Mouse (Mus musculus) ovary, postnatal 14 days (tissue): ENCODE data around the gene Cd28.

Source experiments
- DNase-seq: peaks from one replicate; pipeline ENCODE4 v3.0.0; 2022; ENCODE audit warnings: low spot score

The Cd28 gene

GRCm38 (mm10) chr1:60716567-60716966 is at the start of gene Cd28:
TSS of gene Cd28 (plus strand) at chr1:60716800.
- no peak for DNase-seq

GRCm38 (mm10) chr1:60667873-60668616 is 48.6 kb upstream of the Cd28 start:
- no peak for DNase-seq

GRCm38 (mm10) chr1:60669048-60669447 is 47.6 kb upstream of the Cd28 start:
- DNase-seq, result no peak

- no peak for DNase-seq
Observed at GRCm38 (mm10) chr1:60669664-60670063, 46.9 kb upstream of the Cd28 start.

- DNase-seq, result no peak
Observed at GRCm38 (mm10) chr1:60670172-60670571, 46.4 kb upstream of the Cd28 start.

- DNase-seq, result no peak
Observed at GRCm38 (mm10) chr1:60683766-60684165, 32.8 kb upstream of the Cd28 start.

- no peak for DNase-seq
Observed at GRCm38 (mm10) chr1:60696115-60696895, 20.3 kb upstream of the Cd28 start.

GRCm38 (mm10) chr1:60702641-60703040 is 14.0 kb upstream of the Cd28 start:
- no peak for DNase-seq

GRCm38 (mm10) chr1:60713238-60713637 is 3.4 kb upstream of the Cd28 start:
- DNase-seq, result no peak

GRCm38 (mm10) chr1:60715651-60716196 is 876 bp upstream of the Cd28 start:
- peak; percentile 7 for DNase-seq

GRCm38 (mm10) chr1:60718580-60718979 is 2.0 kb downstream of the Cd28 start:
- DNase-seq, result no peak

- no peak for DNase-seq
Observed at GRCm38 (mm10) chr1:60723555-60723954, 7.0 kb downstream of the Cd28 start.

- DNase-seq, result no peak
Observed at GRCm38 (mm10) chr1:60731940-60732339, 15.3 kb downstream of the Cd28 start.

- DNase-seq, result no peak
Observed at GRCm38 (mm10) chr1:60735072-60735907, 18.7 kb downstream of the Cd28 start.

- no peak for DNase-seq
Observed at GRCm38 (mm10) chr1:60735908-60736280, 19.3 kb downstream of the Cd28 start.

GRCm38 (mm10) chr1:60744266-60744665 is 27.7 kb downstream of the Cd28 start:
- no peak for DNase-seq

GRCm38 (mm10) chr1:60745664-60746063 is 29.1 kb downstream of the Cd28 start:
- DNase-seq, result no peak

GRCm38 (mm10) chr1:60746153-60746552 is 29.6 kb downstream of the Cd28 start:
- DNase-seq, result no peak

GRCm38 (mm10) chr1:60746856-60747255 is 30.3 kb downstream of the Cd28 start:
- no peak for DNase-seq

GRCm38 (mm10) chr1:60748286-60748685 is 31.7 kb downstream of the Cd28 start:
- DNase-seq, result no peak

GRCm38 (mm10) chr1:60748936-60749335 is 32.3 kb downstream of the Cd28 start:
- no peak for DNase-seq

- no peak for DNase-seq
Observed at GRCm38 (mm10) chr1:60749346-60749840, 32.8 kb downstream of the Cd28 start.
